Mouse (Mus musculus) gonadal fat pad, adult 2 months (tissue): ENCODE data around the gene Scgb2b17. TPM values are rescaled to one million over a fixed set of nuclear protein-coding genes. Genes with fewer than 3 reads are reported as not detected.
"Not testable (repeated sequence)": the region's sequence is repeated elsewhere in the genome, so short reads cannot be mapped to it uniquely, and the experiment has no call there.

Source experiments
- DNase-seq: peaks from one replicate; pipeline ENCODE4 v3.0.0-alpha.2; 2012; ENCODE audit warnings: low read depth
- polyA plus RNA-seq: library from polyadenylated mRNA; depleted of rRNA; stranded (reverse); fragments of >200 nt; gene quantifications from 2 replicates; pipeline ENCODE4 v1.2.3, GENCODE M21; 2012; rRNA removed

Gene Scgb2b17
- polyA plus RNA-seq: not detected in 2 replicates

- DNase-seq: not testable (repeated sequence)
Measured at GRCm38 (mm10) chr7:33056461-33056860, at the start of gene Scgb2b17. Scgb2b17 (minus strand) TSS chr7:33056561.

GRCm38 (mm10) chr7:33063149-33063548, 6.8 kb upstream of the Scgb2b17 start, which contains the start of gene Scgb1b17:
Scgb1b17 (plus strand) TSS chr7:33063449.
- DNase-seq: not testable (repeated sequence)

Other genes starting within 250 kb of the Scgb2b17 start
- gene Scgb2b15, start 226.9 kb downstream of the Scgb2b17 start, polyA plus RNA-seq: not detected in 2 replicates
- gene Scgb1b15, start 220.0 kb downstream of the Scgb2b17 start, polyA plus RNA-seq: not detected in 2 replicates
- not detected in 2 replicates for gene Scgb1b17, start 6.9 kb upstream of the Scgb2b17 start, polyA plus RNA-seq
- gene Scgb2b18, start 117.3 kb upstream of the Scgb2b17 start, polyA plus RNA-seq: not detected in 2 replicates
- not detected in 2 replicates for gene Scgb1b18, start 129.0 kb upstream of the Scgb2b17 start, polyA plus RNA-seq
- not detected in 2 replicates for gene Scgb2b19, start 223.8 kb upstream of the Scgb2b17 start, polyA plus RNA-seq
- not detected in 2 replicates for gene Scgb1b19, start 230.7 kb upstream of the Scgb2b17 start, polyA plus RNA-seq